Mouse (Mus musculus) 3134 (cell line): ENCODE results near the gene Myo1c.

Source experiments
- DNase-seq: peaks from one replicate; pipeline ENCODE4 v3.0.0-alpha.2; 2011; ENCODE audit warnings: low spot score; ENCODE audit not compliant: insufficient read length; ENCODE audit errors: extremely low read depth

Myo1c gene

DNA sequence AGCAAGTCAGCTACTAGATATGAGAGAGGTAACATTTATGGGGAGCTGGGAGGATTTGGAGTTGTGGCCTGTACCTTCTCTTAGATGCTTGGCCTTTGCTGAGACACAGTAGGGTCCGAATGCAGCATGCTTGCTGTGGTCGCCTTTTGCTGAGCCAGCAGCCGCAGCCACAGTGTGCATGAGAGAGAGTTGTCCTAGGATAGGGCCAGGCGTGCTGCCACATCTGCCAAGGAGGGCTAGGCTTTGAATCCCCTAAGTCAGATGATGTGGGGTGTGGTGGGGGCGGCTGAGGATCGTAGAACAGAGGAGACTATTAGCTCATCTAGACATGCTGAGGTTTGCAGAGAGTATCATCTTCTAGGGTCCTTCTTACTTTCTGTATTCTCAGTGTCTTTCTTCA is 52.5 kb downstream of the Myo1c start:
- DNase-seq: no peak

DNA sequence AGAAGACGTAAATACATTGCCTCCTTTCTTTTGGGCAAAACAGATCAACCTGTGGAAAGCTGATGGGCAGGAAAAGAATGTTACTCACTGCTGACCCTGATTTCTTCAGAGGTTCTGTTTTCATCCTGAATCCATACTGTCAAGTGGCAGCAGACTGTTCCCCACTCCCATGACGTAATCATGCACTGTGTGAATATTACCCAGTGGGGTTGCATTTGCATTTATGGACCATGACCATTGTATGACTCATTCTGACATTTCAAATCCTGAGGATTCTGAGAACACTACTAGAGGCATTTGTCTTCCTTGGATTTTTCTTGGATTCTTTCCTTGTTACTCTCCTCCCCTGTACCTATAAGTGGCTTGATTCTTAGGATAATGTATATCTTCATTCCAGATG is 53.4 kb downstream of the Myo1c start:
- no peak for DNase-seq

DNA sequence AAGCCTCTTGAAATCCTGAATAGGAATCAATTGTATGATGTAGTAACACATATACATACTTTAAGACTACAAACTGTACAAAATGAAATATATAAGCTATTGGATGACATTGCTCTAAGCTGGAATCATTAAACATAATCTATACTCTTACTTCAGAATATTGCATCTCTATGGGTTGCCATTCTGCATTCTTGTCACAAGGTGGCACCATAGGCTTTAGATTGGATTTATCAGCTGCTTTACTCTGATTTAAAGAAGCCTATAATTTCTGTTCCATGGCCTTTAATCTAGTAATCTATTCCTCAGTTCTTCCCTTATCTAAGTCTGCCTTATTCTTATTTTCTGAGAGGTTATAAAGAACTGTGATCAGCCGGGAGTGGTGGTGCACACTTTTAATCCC is 63.6 kb downstream of the Myo1c start:
- peak; percentile 33 for DNase-seq

DNA sequence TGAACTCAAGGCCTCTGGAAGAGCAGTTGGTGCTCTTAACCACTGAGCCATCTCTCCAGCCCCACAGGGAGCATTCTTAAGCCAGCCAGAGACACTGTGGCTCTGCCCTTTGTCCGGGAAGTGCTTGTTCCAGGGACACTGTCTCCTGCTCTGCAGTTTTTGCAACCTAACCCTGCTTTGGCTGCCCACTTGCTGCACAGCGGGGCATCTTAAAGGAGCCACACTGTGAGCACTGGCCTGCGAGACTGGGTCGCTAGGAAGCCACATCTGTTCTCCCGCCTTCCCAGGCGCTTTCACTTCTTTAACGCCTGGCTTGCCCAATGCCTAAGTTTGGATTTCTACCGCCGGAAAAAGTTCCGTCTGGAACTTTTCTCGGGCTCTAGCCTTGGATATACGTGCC is 65.3 kb downstream of the Myo1c start:
- no peak for DNase-seq

DNA sequence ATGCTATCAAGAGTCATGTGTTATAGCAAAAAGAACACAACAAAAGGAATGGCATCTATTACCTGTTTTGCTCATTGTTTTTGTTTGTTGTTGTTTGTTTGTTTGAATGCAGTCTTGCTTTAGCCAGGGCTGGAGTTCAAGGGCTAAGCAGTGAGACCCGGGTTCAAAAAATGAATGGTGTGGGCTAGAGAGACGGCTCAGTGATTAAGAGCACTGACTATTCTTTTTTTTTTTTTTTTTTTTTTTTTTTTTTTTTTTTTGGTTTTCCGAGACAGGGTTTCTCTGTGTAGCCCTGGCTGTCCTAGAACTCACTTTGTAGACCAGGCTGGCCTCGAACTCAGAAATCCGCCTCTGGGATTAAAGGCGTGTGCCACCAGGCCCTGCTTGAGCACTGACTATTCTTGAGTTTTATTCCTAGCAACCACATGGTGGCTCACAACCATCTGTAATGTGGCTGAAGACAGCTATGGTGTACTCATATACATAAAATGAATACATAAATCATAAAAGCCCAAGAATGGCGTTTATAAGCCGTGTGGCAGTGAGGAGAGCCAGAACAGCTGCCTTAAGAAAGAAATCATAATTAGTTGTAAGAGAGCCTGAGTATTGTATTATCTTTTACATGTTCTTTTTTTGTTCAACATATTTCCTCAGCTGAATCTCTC is 66.5 kb downstream of the Myo1c start:
- no peak for DNase-seq

DNA sequence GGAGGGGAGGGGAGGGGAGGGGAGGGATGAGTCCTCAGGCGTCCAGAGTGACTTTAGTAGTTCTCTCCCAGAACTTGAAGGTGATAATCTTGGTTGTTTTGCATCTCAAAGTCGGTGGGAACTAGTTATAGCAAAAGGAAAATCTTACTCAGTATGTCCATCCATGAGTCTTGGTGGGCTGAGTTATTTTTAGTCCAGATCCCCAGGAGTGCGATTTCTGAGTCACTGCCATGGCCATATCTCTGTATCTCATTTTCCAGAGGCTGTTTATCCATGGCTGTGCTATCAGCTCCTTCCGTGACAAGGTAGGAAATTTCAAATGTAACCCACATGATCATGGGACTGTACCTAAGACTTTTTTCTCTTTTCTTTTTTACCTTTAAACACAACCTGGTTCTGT is 72.0 kb downstream of the Myo1c start:
- no peak for DNase-seq
